Mouse (Mus musculus) spleen, postnatal 36 days (tissue): ENCODE measurements around the gene Gm21904.
"Not testable (repeated sequence)": the region's sequence is repeated elsewhere in the genome, so short reads cannot be mapped to it uniquely, and the experiment has no call there.

Experiments
- DNase-seq, 2 experiments: peaks; one replicate each; pipeline ENCODE4 v3.0.0; 2022; ENCODE audit warnings: low spot score in 2 of 2, mixed read lengths in 1 of 2

Gm21904 gene

GRCm38 (mm10) chrY:17846166-17846565, at the start of gene Gm21904:
Gene Gm21904 (minus strand): TSS chrY:17846266.
- not testable (repeated sequence) for DNase-seq

GRCm38 (mm10) chrY:17874441-17874840, 28.4 kb upstream of the Gm21904 start, which contains the start of the genes Gm20772 and Gm20831:
Gene Gm20772 (plus strand): TSS chrY:17874741.
Gene Gm20831 (plus strand): TSS chrY:17874741.
- not testable (repeated sequence) for DNase-seq
